Mouse (Mus musculus): Measurements from ENCODE around the gene Scube2.

Scube2 gene

GRCm38 (mm10) chr7:109865370-109866229 lies at the start of gene Scube2:
Scube2 (minus strand) TSS chr7:109865679.
- peak; percentile 32 for DNase-seq (ENCODE audit: low spot score)

GRCm38 (mm10) chr7:109906165-109906564 lies 40.7 kb upstream of the Scube2 start:
- DNase-seq (ENCODE audit: low spot score): no peak

- no peak for DNase-seq (ENCODE audit: low spot score)
Observed at GRCm38 (mm10) chr7:109900921-109901320, 35.4 kb upstream of the Scube2 start.

- DNase-seq (ENCODE audit: low spot score): no peak
Observed at GRCm38 (mm10) chr7:109898911-109899310, 33.4 kb upstream of the Scube2 start.

GRCm38 (mm10) chr7:109892530-109892929 lies 27.1 kb upstream of the Scube2 start:
- DNase-seq (ENCODE audit: low spot score): no peak

- no peak for DNase-seq (ENCODE audit: low spot score)
Observed at GRCm38 (mm10) chr7:109891786-109892185, 26.3 kb upstream of the Scube2 start.

GRCm38 (mm10) chr7:109890256-109890655 lies 24.8 kb upstream of the Scube2 start:
- no peak for DNase-seq (ENCODE audit: low spot score)

- DNase-seq (ENCODE audit: low spot score): no peak
Observed at GRCm38 (mm10) chr7:109889300-109889699, 23.8 kb upstream of the Scube2 start.

GRCm38 (mm10) chr7:109886249-109886648 lies 20.8 kb upstream of the Scube2 start:
- DNase-seq (ENCODE audit: low spot score): no peak

- DNase-seq (ENCODE audit: low spot score): no peak
Observed at GRCm38 (mm10) chr7:109882574-109882973, 17.1 kb upstream of the Scube2 start.

GRCm38 (mm10) chr7:109881561-109882099 lies 16.2 kb upstream of the Scube2 start:
- no peak for DNase-seq (ENCODE audit: low spot score)

GRCm38 (mm10) chr7:109879158-109879557 lies 13.7 kb upstream of the Scube2 start:
- no peak for DNase-seq (ENCODE audit: low spot score)

- no peak for DNase-seq (ENCODE audit: low spot score)
Observed at GRCm38 (mm10) chr7:109876085-109876484, 10.6 kb upstream of the Scube2 start.

GRCm38 (mm10) chr7:109875598-109875997 lies 10.1 kb upstream of the Scube2 start:
- DNase-seq (ENCODE audit: low spot score): no peak

GRCm38 (mm10) chr7:109875033-109875432 lies 9.6 kb upstream of the Scube2 start:
- no peak for DNase-seq (ENCODE audit: low spot score)

GRCm38 (mm10) chr7:109873170-109873569 lies 7.7 kb upstream of the Scube2 start:
- no peak for DNase-seq (ENCODE audit: low spot score)

- DNase-seq (ENCODE audit: low spot score): no peak
Observed at GRCm38 (mm10) chr7:109871232-109871631, 5.8 kb upstream of the Scube2 start.

GRCm38 (mm10) chr7:109868498-109868897 lies 3.0 kb upstream of the Scube2 start:
- DNase-seq (ENCODE audit: low spot score): no peak

GRCm38 (mm10) chr7:109866643-109867042 lies 1.2 kb upstream of the Scube2 start:
- no peak for DNase-seq (ENCODE audit: low spot score)

GRCm38 (mm10) chr7:109863561-109863960 lies 1.9 kb downstream of the Scube2 start:
- no peak for DNase-seq (ENCODE audit: low spot score)

GRCm38 (mm10) chr7:109860162-109860561 lies 5.3 kb downstream of the Scube2 start:
- DNase-seq (ENCODE audit: low spot score): no peak

GRCm38 (mm10) chr7:109859354-109859753 lies 6.1 kb downstream of the Scube2 start:
- no peak for DNase-seq (ENCODE audit: low spot score)

- no peak for DNase-seq (ENCODE audit: low spot score)
Observed at GRCm38 (mm10) chr7:109852752-109853212, 12.7 kb downstream of the Scube2 start.

All from testis, postnatal 14 days (tissue).